Mouse (Mus musculus): ENCODE data around the gene Nlgn2.

DNA sequence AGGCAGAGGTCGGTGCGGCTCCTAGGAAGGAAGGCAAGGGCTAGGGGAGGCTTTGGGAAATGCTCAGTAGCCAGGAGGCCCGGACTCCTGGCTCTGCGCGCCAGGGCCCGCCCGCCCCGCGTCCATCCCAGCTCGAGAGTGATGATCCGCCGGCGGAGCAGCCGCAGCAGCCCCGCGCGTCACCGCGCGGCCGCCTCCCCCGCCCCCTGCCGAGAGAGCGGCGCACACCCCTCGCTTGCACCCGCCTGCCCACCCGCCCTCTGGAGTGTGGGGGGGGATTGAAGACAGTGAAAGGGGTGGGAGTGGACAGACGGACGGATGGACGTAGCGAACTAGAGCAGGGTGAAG is at the start of gene Nlgn2:
- no peak for TF ChIP-seq EP300 (optimal IDR thresholded peaks at IDR 0.05)
- peak; percentile 40; the same call in 1 of the 2 replicates for TF ChIP-seq CTCF (IDR thresholded peaks at IDR 0.05; ENCODE audit: low read depth)
